Mouse (Mus musculus) cerebellum, adult 9-11 months (tissue): ENCODE measurements around the gene Ubiad1.

Source experiments
- DNase-seq: peaks from one replicate; pipeline ENCODE4 v3.0.0; 2022

Gene Ubiad1

GRCm38 (mm10) chr4:148399437-148400094 is 45.0 kb downstream of the Ubiad1 start:
- DNase-seq: no peak

- DNase-seq: no peak
Observed at GRCm38 (mm10) chr4:148397531-148398287, 46.9 kb downstream of the Ubiad1 start.

- no peak for DNase-seq
Observed at GRCm38 (mm10) chr4:148397113-148397512, 47.5 kb downstream of the Ubiad1 start.

GRCm38 (mm10) chr4:148395875-148396274 is 48.7 kb downstream of the Ubiad1 start:
- no peak for DNase-seq

- DNase-seq: no peak
Observed at GRCm38 (mm10) chr4:148395198-148395597, 49.4 kb downstream of the Ubiad1 start.

- no peak for DNase-seq
Observed at GRCm38 (mm10) chr4:148391714-148392310, 52.8 kb downstream of the Ubiad1 start.

GRCm38 (mm10) chr4:148389635-148390034 is 54.9 kb downstream of the Ubiad1 start:
- DNase-seq: no peak

- DNase-seq: no peak
Observed at GRCm38 (mm10) chr4:148389047-148389446, 55.5 kb downstream of the Ubiad1 start.

GRCm38 (mm10) chr4:148385269-148385668 is 59.3 kb downstream of the Ubiad1 start:
- no peak for DNase-seq
